Mouse (Mus musculus): ENCODE results near the gene Def8. TPM values are rescaled to one million over a fixed set of nuclear protein-coding genes. Genes with fewer than 3 reads are reported as not detected.
"Not testable (repeated sequence)": the region's sequence is repeated elsewhere in the genome, so short reads cannot be mapped to it uniquely, and the experiment has no call there.

Gene Def8
- polyA plus RNA-seq, 1 experiment = 3.7 TPM

DNA sequence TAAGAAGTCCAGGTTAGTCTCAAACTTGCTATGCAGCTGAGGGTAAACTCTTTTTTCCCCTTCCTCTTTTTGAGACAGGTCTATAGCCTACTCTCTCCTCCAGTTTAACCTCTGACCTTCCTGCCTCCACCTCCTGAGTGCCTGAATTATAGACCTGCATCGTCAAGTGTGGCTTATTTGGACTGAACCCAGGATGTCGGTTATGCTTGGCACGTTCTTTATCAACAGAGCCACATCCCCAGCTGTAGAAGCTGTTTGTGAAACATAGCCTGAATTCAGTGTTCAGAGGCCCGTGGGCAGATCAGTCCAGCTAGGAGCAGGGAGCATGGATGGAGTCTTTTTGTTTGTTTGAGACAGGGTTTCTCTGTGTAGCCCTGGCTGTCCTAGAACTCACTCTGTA lies 28.8 kb downstream of the Def8 start:
- TF ChIP-seq CTCF (IDR thresholded peaks at IDR 0.05; ENCODE audit: control insufficient read depth, insufficient read depth, insufficient replicate concordance, low read depth, low read length) = no peak
- no peak for TF ChIP-seq POLR2A (IDR thresholded peaks at IDR 0.05; ENCODE audit: control insufficient read depth, low read depth, low read length)
- no peaks in the 10 kb centered on the region for H3K36me3 ChIP-seq (ENCODE audit: control insufficient read depth, insufficient read depth, low read length)
- H3K4me3 ChIP-seq (ENCODE audit: control insufficient read depth, low read depth, low read length) = no peak overlapping the region
- H3K27ac ChIP-seq (ENCODE audit: control insufficient read depth, insufficient read depth, low read depth, low read length) = no peak overlapping the region
- H3K27me3 ChIP-seq (ENCODE audit: control insufficient read depth, insufficient read depth, low read length) = no peaks in the 10 kb centered on the region
- no peaks in the 10 kb centered on the region for H3K4me1 ChIP-seq (ENCODE audit: control insufficient read depth, insufficient read depth, low read length)

DNA sequence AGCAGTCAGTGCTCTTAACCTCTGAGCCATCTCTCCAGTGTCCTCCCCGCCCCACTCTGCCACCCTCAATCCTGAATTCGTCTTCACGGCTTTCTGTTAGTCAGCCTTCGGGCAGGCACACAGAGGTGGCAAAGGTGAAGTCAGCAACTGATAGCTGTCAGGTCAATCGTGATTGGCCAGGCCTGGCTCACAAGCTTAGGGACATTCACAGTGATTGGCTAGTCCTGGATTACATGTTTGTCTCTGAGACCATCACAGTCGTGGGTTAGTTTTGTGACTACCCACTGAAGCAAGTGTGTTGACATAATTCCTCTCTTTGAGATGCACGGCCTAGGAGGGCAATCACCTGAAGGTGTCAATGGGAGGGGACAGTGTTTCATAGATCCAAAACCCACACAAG lies 30.0 kb downstream of the Def8 start:
- Histone ChIP-seq H3K27me3 (ENCODE audit: control insufficient read depth, insufficient read depth, low read length) (no peaks in the 10 kb centered on the region), H3K27ac (ENCODE audit: control insufficient read depth, insufficient read depth, low read depth, low read length) (no peak overlapping the region), H3K4me3 (ENCODE audit: control insufficient read depth, low read depth, low read length) (no peak overlapping the region), H3K36me3 (ENCODE audit: control insufficient read depth, insufficient read depth, low read length) (no peaks in the 10 kb centered on the region), H3K4me1 (ENCODE audit: control insufficient read depth, insufficient read depth, low read length) (no peaks in the 10 kb centered on the region)
- TF ChIP-seq POLR2A (IDR thresholded peaks at IDR 0.05; ENCODE audit: control insufficient read depth, low read depth, low read length) (no peak), CTCF (IDR thresholded peaks at IDR 0.05; ENCODE audit: control insufficient read depth, insufficient read depth, insufficient replicate concordance, low read depth, low read length) (no peak)

DNA sequence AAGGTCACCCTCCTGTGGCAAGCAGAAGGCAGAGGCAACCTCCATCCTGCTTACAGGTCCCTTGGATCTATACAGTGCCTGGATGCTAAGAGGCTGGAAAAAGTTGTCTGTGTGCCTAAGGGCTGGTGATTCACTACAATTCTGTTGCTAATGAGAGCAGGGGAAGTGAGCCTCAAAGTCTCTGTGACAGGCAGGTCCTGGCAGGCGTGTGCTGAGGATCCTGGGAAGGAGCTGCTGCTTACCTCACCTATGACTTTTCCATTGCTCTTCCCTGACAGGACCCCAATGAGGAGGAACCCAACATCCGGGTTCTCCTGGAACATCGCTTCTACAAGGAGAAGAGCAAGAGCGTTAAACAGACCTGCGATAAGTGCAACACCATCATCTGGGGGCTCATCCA lies 30.6 kb downstream of the Def8 start:
- TF ChIP-seq POLR2A (IDR thresholded peaks at IDR 0.05; ENCODE audit: control insufficient read depth, low read depth, low read length) (no peak), CTCF (IDR thresholded peaks at IDR 0.05; ENCODE audit: control insufficient read depth, insufficient read depth, insufficient replicate concordance, low read depth, low read length) (no peak)
- no peak overlapping the region for H3K4me3 ChIP-seq (ENCODE audit: control insufficient read depth, low read depth, low read length)
- H3K27ac ChIP-seq (ENCODE audit: control insufficient read depth, insufficient read depth, low read depth, low read length) = no peak overlapping the region
- H3K27me3 ChIP-seq (ENCODE audit: control insufficient read depth, insufficient read depth, low read length) = no peaks in the 10 kb centered on the region
- no peaks in the 10 kb centered on the region for H3K4me1 ChIP-seq (ENCODE audit: control insufficient read depth, insufficient read depth, low read length)
- H3K36me3 ChIP-seq (ENCODE audit: control insufficient read depth, insufficient read depth, low read length) = no peaks in the 10 kb centered on the region

GRCm38 (mm10) chr8:123454559-123454958 lies 31.2 kb downstream of the Def8 start:
- no peak overlapping the region for H3K27ac ChIP-seq (ENCODE audit: control insufficient read depth, insufficient read depth, low read depth, low read length)
- H3K27me3 ChIP-seq (ENCODE audit: control insufficient read depth, insufficient read depth, low read length) = no peaks in the 10 kb centered on the region

GRCm38 (mm10) chr8:123463651-123464050 lies 40.3 kb downstream of the Def8 start:
- Histone ChIP-seq H3K27me3 (ENCODE audit: control insufficient read depth, insufficient read depth, low read length) (no peaks in the 10 kb centered on the region), H3K4me1 (ENCODE audit: control insufficient read depth, insufficient read depth, low read length) (no peaks in the 10 kb centered on the region), H3K36me3 (ENCODE audit: control insufficient read depth, insufficient read depth, low read length) (no peaks in the 10 kb centered on the region), H3K4me3 (ENCODE audit: control insufficient read depth, low read depth, low read length) (no peak overlapping the region), H3K27ac (ENCODE audit: control insufficient read depth, insufficient read depth, low read depth, low read length) (no peak overlapping the region)
- TF ChIP-seq CTCF (IDR thresholded peaks at IDR 0.05; ENCODE audit: control insufficient read depth, insufficient read depth, insufficient replicate concordance, low read depth, low read length) = no peak
- no peak for TF ChIP-seq POLR2A (IDR thresholded peaks at IDR 0.05; ENCODE audit: control insufficient read depth, low read depth, low read length)

More at GRCm38 (mm10) chr8:123454559-123454958, 31.2 kb downstream of the Def8 start:
- Histone ChIP-seq H3K4me3 (ENCODE audit: control insufficient read depth, low read depth, low read length) (no peak overlapping the region), H3K4me1 (ENCODE audit: control insufficient read depth, insufficient read depth, low read length) (no peaks in the 10 kb centered on the region), H3K36me3 (ENCODE audit: control insufficient read depth, insufficient read depth, low read length) (no peaks in the 10 kb centered on the region)
- no peak for TF ChIP-seq CTCF (IDR thresholded peaks at IDR 0.05; ENCODE audit: control insufficient read depth, insufficient read depth, insufficient replicate concordance, low read depth, low read length)
- TF ChIP-seq POLR2A (IDR thresholded peaks at IDR 0.05; ENCODE audit: control insufficient read depth, low read depth, low read length) = no peak

- no peaks in the 10 kb centered on the region for H3K27me3 ChIP-seq (ENCODE audit: control insufficient read depth, insufficient read depth, low read length)
- H3K4me3 ChIP-seq (ENCODE audit: control insufficient read depth, low read depth, low read length) = no peak overlapping the region
- no peak for TF ChIP-seq CTCF (IDR thresholded peaks at IDR 0.05; ENCODE audit: control insufficient read depth, insufficient read depth, insufficient replicate concordance, low read depth, low read length)
- TF ChIP-seq POLR2A (IDR thresholded peaks at IDR 0.05; ENCODE audit: control insufficient read depth, low read depth, low read length) = no peak
- H3K36me3 ChIP-seq (ENCODE audit: control insufficient read depth, insufficient read depth, low read length) = no peaks in the 10 kb centered on the region
- H3K4me1 ChIP-seq (ENCODE audit: control insufficient read depth, insufficient read depth, low read length) = no peaks in the 10 kb centered on the region
- no peak overlapping the region for H3K27ac ChIP-seq (ENCODE audit: control insufficient read depth, insufficient read depth, low read depth, low read length)
Observed at GRCm38 (mm10) chr8:123467476-123467875, 44.1 kb downstream of the Def8 start.

DNA sequence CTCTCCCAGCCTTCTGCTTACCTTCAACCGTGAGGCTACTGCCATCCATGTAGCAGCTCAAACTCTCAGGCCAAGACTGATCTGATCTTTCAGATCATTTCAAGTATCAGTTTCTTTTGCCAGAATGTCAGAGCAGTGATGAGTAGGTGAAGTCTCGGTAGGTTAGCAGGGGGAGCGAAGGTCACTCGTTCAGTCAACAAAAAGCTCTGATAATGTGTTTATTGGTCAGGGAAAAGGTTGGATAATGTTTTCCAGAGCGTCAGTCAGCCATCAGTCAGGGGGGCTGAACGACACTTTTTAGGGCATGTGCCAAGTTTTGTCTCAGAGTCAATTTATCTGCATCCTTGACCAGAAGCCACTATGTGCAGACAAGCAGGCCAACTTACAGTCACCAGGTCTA lies 49.7 kb downstream of the Def8 start:
- H3K36me3 ChIP-seq (ENCODE audit: control insufficient read depth, insufficient read depth, low read length); H3K4me3 ChIP-seq (ENCODE audit: control insufficient read depth, low read depth, low read length); H3K27me3 ChIP-seq (ENCODE audit: control insufficient read depth, insufficient read depth, low read length); H3K27ac ChIP-seq (ENCODE audit: control insufficient read depth, insufficient read depth, low read depth, low read length); H3K4me1 ChIP-seq (ENCODE audit: control insufficient read depth, insufficient read depth, low read length): not testable (repeated sequence)

DNA sequence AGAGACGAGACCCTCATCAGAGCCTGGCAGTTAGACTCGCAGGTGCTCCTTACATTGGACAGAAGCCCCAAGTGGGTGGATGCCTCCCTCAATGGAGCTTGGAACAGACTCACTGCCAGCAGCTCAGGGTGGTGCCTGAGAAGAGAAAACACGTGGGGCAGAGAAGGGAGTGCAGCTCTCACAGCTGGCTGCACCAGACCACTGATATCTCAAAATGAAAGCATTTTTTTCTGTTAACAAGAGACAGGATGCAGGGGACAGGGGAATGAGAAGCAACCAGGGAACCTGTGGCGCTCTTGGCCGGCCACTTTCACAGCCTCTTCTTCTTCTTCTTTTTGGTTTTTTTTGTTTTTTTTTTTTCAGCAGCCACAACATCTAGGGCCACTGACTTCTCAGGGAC lies 51.2 kb downstream of the Def8 start:
- not testable (repeated sequence) for H3K27ac ChIP-seq (ENCODE audit: control insufficient read depth, insufficient read depth, low read depth, low read length); H3K27me3 ChIP-seq (ENCODE audit: control insufficient read depth, insufficient read depth, low read length); H3K36me3 ChIP-seq (ENCODE audit: control insufficient read depth, insufficient read depth, low read length)
- Histone ChIP-seq H3K4me3 (ENCODE audit: control insufficient read depth, low read depth, low read length) (peak overlapping the region; percentile 21), H3K4me1 (ENCODE audit: control insufficient read depth, insufficient read depth, low read length) (peaks cover 11% of the 10 kb centered on the region)
